Mouse (Mus musculus) testis, adult 2 months (tissue): ENCODE measurements around the gene Krtap27-1.

Source experiments
- CTCF ChIP-seq: fragments of 200-500 bp; IDR thresholded peaks from 2 replicates; pipeline ENCODE4 v1.5.1; 2012; ENCODE audit warnings: low read depth, mild to moderate bottlenecking, inconsistent platforms, low read length, moderate library complexity; ENCODE audit not compliant: control insufficient read depth, insufficient read depth, insufficient replicate concordance
- POLR2A ChIP-seq: fragments of 200-500 bp; IDR thresholded peaks from 2 replicates; pipeline ENCODE4 v1.6.1; 2012; ENCODE audit warnings: low read depth, mild to moderate bottlenecking, inconsistent platforms, low read length, moderate library complexity; ENCODE audit not compliant: control insufficient read depth

- TF ChIP-seq CTCF (no peak), POLR2A (no peak)
Measured at GRCm38 (mm10) chr16:88651082-88651481, 20.4 kb downstream of the Krtap27-1 start.
